Mouse (Mus musculus): ENCODE measurements at regions not wholly inside any gene's neighbourhood (a gene's known extent, or its start where the extent isn't known, plus 50 kb on each side); places are given as distances from the start of the nearest gene placed in this dataset.

DNA sequence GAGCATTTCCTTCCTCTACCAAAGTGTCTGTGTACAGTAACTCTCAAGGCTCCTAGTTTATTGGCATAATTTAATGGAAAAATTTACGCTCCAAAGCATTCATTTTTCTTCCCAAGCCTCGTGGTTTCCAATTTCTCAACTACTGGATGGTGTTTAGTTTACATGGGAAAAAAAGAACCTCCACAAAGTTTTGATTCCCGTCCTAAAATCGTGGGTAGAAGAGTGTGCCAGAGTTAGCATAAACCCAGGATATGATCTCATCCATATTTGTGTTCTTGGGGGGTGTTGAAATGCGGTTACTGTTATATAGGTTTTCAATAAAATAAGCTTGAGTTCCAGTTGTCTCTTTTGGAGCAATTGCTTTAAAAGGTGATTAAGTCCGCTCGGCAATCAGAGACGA is 406.2 kb upstream of the Frg1 start:
- H3K4me3 ChIP-seq: no peak overlapping the region
- H3K9ac ChIP-seq (replicated peaks): no peak overlapping the region
- no peaks in the 10 kb centered on the region for H3K36me3 ChIP-seq
- H3K9me3 ChIP-seq: no peaks in the 10 kb centered on the region
- H3K27me3 ChIP-seq: no peaks in the 10 kb centered on the region
- ATAC-seq (ENCODE audit: low FRiP score, low read depth): no peak
- WGBS: 86% methylated on average over 8 of the region's 8 CpGs
- H3K4me1 ChIP-seq: 0 out of 2 replicates have a peak, but pooled peaks cover 3% of the 10 kb centered on the region
- no peak overlapping the region for H3K27ac ChIP-seq (replicated peaks)
- no peak overlapping the region for H3K4me2 ChIP-seq (replicated peaks)

DNA sequence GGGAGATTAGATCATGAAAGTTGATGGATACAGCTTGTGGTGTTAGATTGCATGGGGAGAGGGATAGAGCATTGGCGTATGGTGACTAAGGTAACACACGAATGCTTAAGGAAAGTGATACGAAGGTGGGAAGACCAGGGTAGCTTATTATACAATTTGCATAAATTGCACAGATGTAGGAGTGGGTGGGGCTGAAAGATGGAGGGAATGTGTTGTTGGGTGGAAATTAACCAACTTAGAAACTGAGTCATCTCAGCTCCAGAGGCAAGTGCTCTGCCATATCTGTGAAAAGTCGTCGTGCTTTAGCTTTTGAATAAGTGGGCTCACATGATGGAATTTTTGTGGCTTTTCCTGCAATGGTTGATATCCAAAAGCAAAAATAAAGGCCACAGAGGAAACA is 404.8 kb upstream of the Frg1 start:
- Histone ChIP-seq H3K4me3 (no peak overlapping the region), H3K27ac (replicated peaks) (no peak overlapping the region), H3K36me3 (no peaks in the 10 kb centered on the region), H3K9me3 (no peaks in the 10 kb centered on the region), H3K27me3 (no peaks in the 10 kb centered on the region), H3K4me2 (replicated peaks) (no peak overlapping the region), H3K4me1 (no peaks in the 10 kb centered on the region), H3K9ac (replicated peaks) (no peak overlapping the region)
- WGBS: 90% methylated on average over 5 of the region's 5 CpGs
- ATAC-seq (ENCODE audit: low FRiP score, low read depth): no peak

DNA sequence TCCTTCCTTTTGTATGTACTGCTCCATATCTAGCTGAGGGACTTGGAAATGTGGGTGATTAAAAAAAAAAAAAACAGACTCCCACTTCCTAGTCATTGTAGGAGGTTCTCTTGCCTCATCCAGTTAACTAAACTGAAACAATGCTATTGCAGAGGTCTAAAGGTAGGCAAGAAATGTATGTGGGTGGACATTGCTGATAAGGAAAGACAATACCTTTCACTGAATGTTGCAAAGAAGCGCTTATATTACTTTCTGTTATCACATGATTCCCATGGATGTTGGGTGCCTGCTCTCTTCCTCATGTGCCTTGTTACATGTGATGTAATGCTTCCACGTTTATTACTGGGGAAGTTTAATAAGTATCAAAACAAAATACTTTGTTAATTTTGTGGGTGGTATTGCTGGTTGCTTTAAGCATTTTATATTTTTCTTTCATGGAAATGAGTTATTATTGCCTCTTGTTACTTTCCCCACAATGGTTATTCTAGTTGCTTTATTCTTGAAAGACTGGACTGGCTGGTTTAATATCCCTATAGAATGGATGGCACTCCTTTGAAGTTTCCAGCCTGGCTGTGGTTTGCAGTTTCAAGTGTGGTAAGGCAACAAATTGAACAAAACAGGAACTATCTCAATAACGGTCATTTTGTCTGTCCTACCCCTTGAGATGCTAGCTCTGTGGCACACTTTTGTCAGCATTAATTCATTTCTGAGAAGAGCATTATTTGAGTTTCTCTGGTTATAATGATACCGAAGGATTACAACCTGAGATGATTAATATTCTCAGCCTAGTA is 403.9 kb upstream of the Frg1 start:
- no peak overlapping the region for H3K4me2 ChIP-seq (replicated peaks)
- no peak for ATAC-seq (ENCODE audit: low FRiP score, low read depth)
- H3K4me1 ChIP-seq: no peaks in the 10 kb centered on the region
- H3K9me3 ChIP-seq: no peaks in the 10 kb centered on the region
- H3K36me3 ChIP-seq: no peaks in the 10 kb centered on the region
- no peak overlapping the region for H3K27ac ChIP-seq (replicated peaks)
- H3K9ac ChIP-seq (replicated peaks): no peak overlapping the region
- no peak overlapping the region for H3K4me3 ChIP-seq
- no peaks in the 10 kb centered on the region for H3K27me3 ChIP-seq
- WGBS: 84% methylated on average over 4 of the region's 4 CpGs

DNA sequence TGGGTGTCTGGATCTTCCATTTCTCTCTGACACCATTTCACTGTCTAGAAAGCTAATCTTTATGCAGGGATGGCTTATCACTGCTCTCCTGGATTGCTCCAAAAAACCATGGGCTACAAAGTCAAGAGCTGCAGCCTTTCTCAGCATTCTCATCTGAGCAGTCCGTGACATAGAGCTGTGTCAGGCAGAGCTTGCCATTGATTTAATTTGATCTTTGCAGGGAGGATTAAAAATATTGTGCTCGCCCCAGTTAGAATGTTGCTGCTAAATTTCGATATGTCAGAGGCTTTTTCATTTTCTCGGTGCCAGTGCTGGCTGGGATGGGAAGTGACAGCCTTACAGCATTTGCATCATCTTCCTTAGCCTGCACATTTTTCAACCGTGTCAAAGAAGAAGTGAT is 401.7 kb upstream of the Frg1 start:
- Histone ChIP-seq H3K27ac (replicated peaks) (no peak overlapping the region), H3K4me2 (replicated peaks) (no peak overlapping the region), H3K27me3 (no peaks in the 10 kb centered on the region), H3K36me3 (no peaks in the 10 kb centered on the region), H3K4me3 (no peak overlapping the region), H3K9ac (replicated peaks) (no peak overlapping the region), H3K9me3 (no peaks in the 10 kb centered on the region), H3K4me1 (no peaks in the 10 kb centered on the region)
- no peak for ATAC-seq (ENCODE audit: low FRiP score, low read depth)
- WGBS: 54% methylated on average over 5 of the region's 5 CpGs

DNA sequence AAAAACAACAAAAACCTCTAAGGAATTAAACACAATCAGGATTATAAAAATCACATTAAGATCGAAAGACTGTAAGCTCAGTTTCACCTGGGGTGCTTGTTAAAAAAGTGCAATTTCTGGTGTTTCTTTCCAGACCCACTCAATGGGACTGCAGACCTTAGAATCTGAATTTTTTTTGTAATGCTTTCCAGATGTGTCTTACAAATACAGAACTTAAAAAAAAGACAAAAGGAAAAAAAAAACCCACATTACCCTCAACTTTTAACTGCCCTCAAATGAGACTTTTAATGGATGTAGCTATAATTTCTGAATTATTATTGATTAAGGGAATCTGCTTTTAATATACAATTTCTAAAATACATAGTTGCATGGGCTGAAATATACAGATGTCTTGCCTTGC is 401.2 kb upstream of the Frg1 start:
- ATAC-seq (ENCODE audit: low FRiP score, low read depth): no peak
- WGBS: 89% methylated on average over 1 of the region's 1 CpGs
- Histone ChIP-seq H3K36me3 (no peaks in the 10 kb centered on the region), H3K9me3 (no peaks in the 10 kb centered on the region), H3K4me2 (replicated peaks) (no peak overlapping the region), H3K4me1 (no peaks in the 10 kb centered on the region), H3K4me3 (no peak overlapping the region), H3K9ac (replicated peaks) (no peak overlapping the region), H3K27ac (replicated peaks) (no peak overlapping the region), H3K27me3 (no peaks in the 10 kb centered on the region)

DNA sequence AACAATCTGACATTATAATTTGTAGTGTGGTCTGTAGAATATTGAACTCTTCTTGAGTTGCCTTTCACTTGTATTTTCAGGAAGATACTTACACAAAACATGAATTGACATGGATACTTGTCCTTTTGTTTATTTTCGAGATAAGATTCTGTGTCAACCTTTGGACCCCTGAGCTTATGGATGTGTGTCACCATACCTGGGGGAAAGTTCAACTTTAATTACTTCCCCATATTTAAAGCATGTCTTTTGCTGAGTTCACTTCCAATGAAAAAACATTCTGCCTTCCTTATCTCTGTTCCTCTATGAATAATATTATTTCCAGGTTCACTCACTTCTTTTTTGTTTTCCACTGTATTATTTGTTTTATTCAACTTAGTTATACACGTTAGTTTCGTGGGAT is 398.4 kb upstream of the Frg1 start:
- Histone ChIP-seq H3K9ac (replicated peaks) (no peak overlapping the region), H3K9me3 (no peaks in the 10 kb centered on the region), H3K36me3 (no peaks in the 10 kb centered on the region), H3K27ac (replicated peaks) (no peak overlapping the region), H3K4me2 (replicated peaks) (no peak overlapping the region), H3K27me3 (no peaks in the 10 kb centered on the region), H3K4me3 (no peak overlapping the region), H3K4me1 (no peaks in the 10 kb centered on the region)
- WGBS: 86% methylated on average over 3 of the region's 3 CpGs
- ATAC-seq (ENCODE audit: low FRiP score, low read depth): no peak

DNA sequence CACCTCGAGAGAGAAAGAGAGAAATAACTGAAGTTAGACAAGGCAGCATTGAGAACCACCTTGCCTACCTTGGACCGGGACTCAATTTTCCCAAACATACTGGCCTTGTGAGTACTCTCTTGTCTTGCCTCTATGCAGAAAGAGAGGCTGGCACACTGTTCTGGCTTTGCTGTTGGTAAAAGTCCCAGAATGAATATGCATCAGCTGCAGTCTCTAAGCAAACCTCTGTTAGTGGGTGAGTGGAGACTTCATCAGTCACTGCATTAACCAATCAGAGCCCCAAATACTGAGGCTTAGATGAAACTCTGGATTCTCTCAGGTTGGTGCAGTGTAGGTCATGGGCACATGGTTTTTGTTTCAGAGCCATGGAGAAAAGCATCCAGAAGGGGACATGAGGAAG is 378.8 kb upstream of the Frg1 start:
- ATAC-seq (ENCODE audit: low FRiP score, low read depth): no peak
- Histone ChIP-seq H3K9ac (replicated peaks) (no peak overlapping the region), H3K4me1 (no peaks in the 10 kb centered on the region), H3K36me3 (no peaks in the 10 kb centered on the region), H3K4me3 (no peak overlapping the region), H3K27ac (replicated peaks) (no peak overlapping the region), H3K27me3 (no peaks in the 10 kb centered on the region), H3K9me3 (no peaks in the 10 kb centered on the region), H3K4me2 (replicated peaks) (no peak overlapping the region)
- 84% methylated on average over 2 of the region's 2 CpGs for WGBS

DNA sequence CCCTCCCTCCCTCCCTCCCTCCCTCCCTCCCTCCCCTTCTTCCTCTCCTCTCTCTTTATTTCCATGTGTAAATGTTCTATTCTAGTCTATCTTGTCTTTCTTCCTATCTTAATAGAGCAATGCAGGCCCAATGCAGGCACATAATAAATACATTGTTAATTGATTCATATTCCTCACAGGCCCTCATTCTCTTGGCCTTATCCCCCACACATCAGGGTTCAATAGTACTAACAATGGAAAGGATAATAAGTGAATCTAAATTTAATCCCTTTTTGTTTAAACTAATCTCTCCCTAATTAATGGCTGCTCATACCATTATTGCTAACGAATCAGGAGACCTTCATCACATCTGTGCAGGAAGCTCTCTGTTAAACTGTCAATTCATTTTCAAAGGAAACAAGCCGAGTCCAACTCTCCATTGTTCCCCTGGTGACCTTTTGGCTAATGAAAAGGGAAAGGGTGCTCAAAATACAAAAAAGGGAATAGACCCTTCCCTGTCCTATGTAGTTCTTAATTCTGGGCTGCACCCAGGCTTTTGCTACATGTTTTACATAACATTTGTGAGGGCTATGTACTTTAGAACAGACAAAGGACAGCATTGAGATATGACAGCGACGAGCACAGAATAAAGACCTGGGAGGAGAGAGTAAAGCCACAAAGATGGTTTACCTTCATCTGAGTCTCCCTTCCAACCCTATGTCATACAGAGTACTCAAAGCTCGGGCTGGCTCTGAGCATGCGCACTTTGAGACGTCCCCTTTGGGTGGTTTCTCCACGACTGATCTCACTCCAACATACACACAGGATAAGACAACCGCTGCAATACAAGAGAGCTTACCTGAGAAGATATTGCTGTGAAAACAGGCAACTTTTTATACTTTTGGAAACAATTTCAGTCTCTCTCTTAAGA is 370.3 kb upstream of the Frg1 start:
- Histone ChIP-seq H3K9ac (replicated peaks) (no peak overlapping the region), H3K36me3 (no peaks in the 10 kb centered on the region), H3K4me2 (replicated peaks) (no peak overlapping the region), H3K4me1 (no peaks in the 10 kb centered on the region), H3K27me3 (no peaks in the 10 kb centered on the region), H3K4me3 (no peak overlapping the region), H3K9me3 (no peaks in the 10 kb centered on the region), H3K27ac (replicated peaks) (no peak overlapping the region)
- 56% methylated on average over 9 of the region's 9 CpGs for WGBS
- ATAC-seq (ENCODE audit: low FRiP score, low read depth): peak; percentile 64

DNA sequence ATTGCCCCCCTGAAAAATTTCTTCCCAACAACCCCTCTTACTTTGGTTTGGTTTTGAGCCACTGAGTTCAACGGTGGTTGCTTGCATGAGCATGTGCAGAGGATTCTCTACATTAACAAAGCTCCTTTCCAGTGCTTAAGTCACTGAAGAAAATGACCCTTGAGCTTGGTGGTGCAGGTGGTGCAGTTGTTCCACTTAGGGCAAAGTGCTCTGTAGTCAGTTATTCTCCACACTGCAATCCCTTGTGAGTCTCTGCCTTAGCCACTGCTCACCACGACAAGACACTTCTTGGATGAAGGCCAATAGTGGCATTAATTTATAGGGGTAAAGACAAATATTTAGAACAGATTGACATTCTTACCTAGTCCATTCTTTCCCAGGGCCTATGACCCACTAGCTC is 369.1 kb upstream of the Frg1 start:
- no peaks in the 10 kb centered on the region for H3K4me1 ChIP-seq
- H3K36me3 ChIP-seq: no peaks in the 10 kb centered on the region
- no peak overlapping the region for H3K4me2 ChIP-seq (replicated peaks)
- H3K27ac ChIP-seq (replicated peaks): no peak overlapping the region
- ATAC-seq (ENCODE audit: low FRiP score, low read depth): no peak
- WGBS: 73% methylated on average over 2 of the region's 2 CpGs
- H3K27me3 ChIP-seq: no peaks in the 10 kb centered on the region
- H3K9ac ChIP-seq (replicated peaks): no peak overlapping the region
- no peak overlapping the region for H3K4me3 ChIP-seq
- H3K9me3 ChIP-seq: no peaks in the 10 kb centered on the region

DNA sequence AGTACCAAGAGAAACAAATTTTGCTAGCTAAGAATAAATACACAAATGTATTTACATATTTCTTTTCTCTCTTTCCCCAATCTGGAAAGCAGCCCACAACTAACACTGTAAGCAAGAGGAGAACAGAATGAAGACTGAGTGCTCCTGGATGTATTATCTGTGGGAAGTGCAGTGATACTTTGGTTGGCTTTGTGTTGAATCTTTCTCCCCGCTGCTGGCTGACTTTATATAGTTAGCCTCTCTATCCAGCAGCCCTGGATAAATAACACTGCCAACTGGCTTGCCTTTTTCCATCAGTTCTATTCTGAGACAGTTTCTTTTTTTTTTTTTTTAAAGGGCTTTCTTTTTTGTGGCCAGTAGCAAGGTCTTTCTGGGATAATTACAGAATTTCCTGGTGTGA is 366.0 kb upstream of the Frg1 start:
- Histone ChIP-seq H3K9ac (replicated peaks) (no peak overlapping the region), H3K4me2 (replicated peaks) (no peak overlapping the region), H3K9me3 (no peaks in the 10 kb centered on the region), H3K4me1 (no peaks in the 10 kb centered on the region), H3K27me3 (no peaks in the 10 kb centered on the region), H3K36me3 (no peaks in the 10 kb centered on the region), H3K4me3 (no peak overlapping the region), H3K27ac (replicated peaks) (no peak overlapping the region)
- no peak for ATAC-seq (ENCODE audit: low FRiP score, low read depth)
- 67% methylated on average over 1 of the region's 1 CpGs for WGBS

DNA sequence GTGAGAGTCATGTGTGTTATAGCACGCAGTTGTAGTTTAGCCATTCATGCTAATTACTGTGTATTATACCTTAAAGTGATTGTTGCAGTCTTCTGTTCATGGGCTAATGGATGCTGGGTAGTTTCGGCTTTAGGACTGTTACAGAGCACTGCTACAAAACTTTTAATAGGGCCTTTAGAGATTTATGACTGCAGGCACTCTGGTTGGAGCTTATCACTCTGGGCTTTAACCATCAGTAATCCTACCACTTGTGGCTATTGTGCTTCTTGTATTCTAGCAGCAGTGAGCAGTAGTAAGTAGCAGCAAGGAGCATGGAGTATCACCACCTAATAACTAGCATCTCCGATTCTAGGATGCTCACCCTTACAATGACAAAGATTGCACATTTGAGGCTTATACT is 362.6 kb upstream of the Frg1 start:
- Histone ChIP-seq H3K4me2 (replicated peaks) (no peak overlapping the region), H3K36me3 (no peaks in the 10 kb centered on the region), H3K9me3 (no peaks in the 10 kb centered on the region), H3K4me3 (no peak overlapping the region), H3K9ac (replicated peaks) (no peak overlapping the region), H3K27me3 (no peaks in the 10 kb centered on the region), H3K27ac (replicated peaks) (no peak overlapping the region), H3K4me1 (no peaks in the 10 kb centered on the region)
- 88% methylated on average over 3 of the region's 3 CpGs for WGBS
- ATAC-seq (ENCODE audit: low FRiP score, low read depth): no peak

DNA sequence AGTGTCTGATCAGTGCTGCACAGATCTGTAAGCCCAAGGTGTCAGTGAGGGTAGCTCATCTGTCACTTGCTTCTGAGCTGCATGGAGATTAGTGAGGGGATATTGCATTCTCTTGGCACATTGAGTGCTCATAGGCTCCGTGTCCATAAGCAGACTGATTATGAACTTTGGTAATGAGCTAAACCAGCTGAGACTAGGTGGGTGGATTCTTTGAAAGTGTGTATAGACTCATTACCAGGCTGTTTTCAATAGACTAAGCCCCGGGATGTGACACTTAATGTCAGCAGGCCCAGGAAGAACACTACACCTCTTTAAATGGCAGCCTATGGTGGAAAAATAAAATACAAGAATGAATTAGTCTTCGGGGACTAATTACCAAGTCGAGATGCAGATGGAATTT is 354.9 kb upstream of the Frg1 start:
- H3K36me3 ChIP-seq: no peaks in the 10 kb centered on the region
- H3K4me1 ChIP-seq: no peaks in the 10 kb centered on the region
- H3K4me3 ChIP-seq: no peak overlapping the region
- ATAC-seq (ENCODE audit: low FRiP score, low read depth): peak; percentile 63; the same call in 1 of the 2 replicates
- no peak overlapping the region for H3K4me2 ChIP-seq (replicated peaks)
- H3K9me3 ChIP-seq: no peaks in the 10 kb centered on the region
- H3K27ac ChIP-seq (replicated peaks): no peak overlapping the region
- WGBS: 66% methylated on average over 4 of the region's 4 CpGs
- H3K9ac ChIP-seq (replicated peaks): no peak overlapping the region
- H3K27me3 ChIP-seq: no peaks in the 10 kb centered on the region
